Mouse (Mus musculus) G1E (cell line): ENCODE measurements around the gene Ngdn.

Experiments
- CTCF ChIP-seq: IDR thresholded peaks from 2 replicates; pipeline ENCODE4 v1.5.1; 2012; ENCODE audit warnings: low read depth, low read length, inconsistent platforms, mixed read lengths
- GATA2 ChIP-seq: IDR thresholded peaks from 2 replicates; pipeline ENCODE4 v1.6.1; 2012; ENCODE audit warnings: low read depth, low read length, inconsistent platforms, borderline replicate concordance
- POLR2AphosphoS5 ChIP-seq: IDR thresholded peaks from 2 replicates; pipeline ENCODE4 v1.6.1; 2012; ENCODE audit warnings: low read depth, low read length, inconsistent platforms; ENCODE audit not compliant: insufficient replicate concordance
- TAL1 ChIP-seq: conservative IDR thresholded peaks from 2 replicates; pipeline ENCODE4 v1.6.1; 2012; ENCODE audit warnings: low read depth, low read length, inconsistent platforms, mixed read lengths

- TF ChIP-seq CTCF = no peak
- TF ChIP-seq TAL1 = no peak
- TF ChIP-seq GATA2 = no peak
- no peak for TF ChIP-seq POLR2AphosphoS5
Observed at GRCm38 (mm10) chr14:55066042-55066441, 50.8 kb downstream of the Ngdn start.
